Mouse (Mus musculus) testis, adult 2 months (tissue): ENCODE data around the gene Tnfrsf22. TPM values are rescaled to one million over a fixed set of nuclear protein-coding genes. Genes with fewer than 3 reads are reported as not detected.
"Not testable (repeated sequence)": the region's sequence is repeated elsewhere in the genome, so short reads cannot be mapped to it uniquely, and the experiment has no call there.

Source experiments
- H3K27ac ChIP-seq: fragments of 200-500 bp; 2 replicates; pipeline ENCODE4 v1.5.1; 2012; ENCODE audit warnings: low read depth, low read length; ENCODE audit not compliant: control insufficient read depth, insufficient read depth
- H3K27me3 ChIP-seq: fragments of 200-500 bp; 2 replicates; pipeline ENCODE4 v1.6.1; 2012; ENCODE audit warnings: mild to moderate bottlenecking, low read length, moderate library complexity; ENCODE audit not compliant: control insufficient read depth, insufficient read depth
- H3K36me3 ChIP-seq: fragments of 200-500 bp; 2 replicates; pipeline ENCODE4 v1.6.1; 2012; ENCODE audit warnings: mild to moderate bottlenecking, low read length; ENCODE audit not compliant: control insufficient read depth, insufficient read depth
- H3K4me1 ChIP-seq: fragments of 200-500 bp; 2 replicates; pipeline ENCODE4 v1.6.1; 2012; ENCODE audit warnings: low read length; ENCODE audit not compliant: control insufficient read depth, insufficient read depth
- H3K4me3 ChIP-seq: fragments of 200-500 bp; 2 replicates; pipeline ENCODE4 v1.5.1; 2012; ENCODE audit warnings: low read depth, mild to moderate bottlenecking, low read length, moderate library complexity, mixed read lengths; ENCODE audit not compliant: control insufficient read depth
- CTCF ChIP-seq: fragments of 200-500 bp; IDR thresholded peaks from 2 replicates; pipeline ENCODE4 v1.5.1; 2012; ENCODE audit warnings: low read depth, mild to moderate bottlenecking, inconsistent platforms, low read length, moderate library complexity; ENCODE audit not compliant: control insufficient read depth, insufficient read depth, insufficient replicate concordance
- POLR2A ChIP-seq: fragments of 200-500 bp; IDR thresholded peaks from 2 replicates; pipeline ENCODE4 v1.6.1; 2012; ENCODE audit warnings: low read depth, mild to moderate bottlenecking, inconsistent platforms, low read length, moderate library complexity; ENCODE audit not compliant: control insufficient read depth
- polyA plus RNA-seq: library from polyadenylated mRNA; depleted of rRNA; stranded (reverse); fragments of >200 nt; gene quantifications from 2 replicates; pipeline ENCODE4 v1.2.3, GENCODE M21; 2012; rRNA removed

The Tnfrsf22 gene
- polyA plus RNA-seq: 0.87 and 0.88 TPM in 2 replicates

GRCm38 (mm10) chr7:143649034-143649768, at the start of gene Tnfrsf22:
Gene Tnfrsf22, minus strand, starts transcription at chr7:143649661.
- H3K27me3 ChIP-seq: no peaks in the 10 kb centered on the region
- TF ChIP-seq POLR2A (0 out of 2 replicates have a peak, but pooled peaks have one; percentile 25), CTCF (no peak)
- no peak within 1 kb of the TSS for H3K27ac ChIP-seq
- no peaks in the 10 kb centered on the region for H3K36me3 ChIP-seq
- peaks cover 7% of the 10 kb centered on the region for H3K4me1 ChIP-seq
- H3K4me3 ChIP-seq: peak within 1 kb of the TSS; percentile 68

- Histone ChIP-seq H3K27me3 (no peaks in the 10 kb centered on the region), H3K36me3 (no peaks in the 10 kb centered on the region), H3K27ac (no peak overlapping the region), H3K4me1 (no peaks in the 10 kb centered on the region), H3K4me3 (no peak overlapping the region)
- no peak for TF ChIP-seq POLR2A
- 0 out of 2 replicates have a peak, but pooled peaks have one; percentile 10 for TF ChIP-seq CTCF
These were observed 46.7 kb upstream of the Tnfrsf22 start for GRCm38 (mm10) chr7:143696140-143696539.

- no peaks in the 10 kb centered on the region for H3K27me3 ChIP-seq
- H3K4me3 ChIP-seq: no peak overlapping the region
- H3K36me3 ChIP-seq: no peaks in the 10 kb centered on the region
- TF ChIP-seq CTCF: no peak
- no peaks in the 10 kb centered on the region for H3K4me1 ChIP-seq
- no peak overlapping the region for H3K27ac ChIP-seq
These were observed 45.1 kb upstream of the Tnfrsf22 start for GRCm38 (mm10) chr7:143694550-143694949.

GRCm38 (mm10) chr7:143692746-143693510, 43.5 kb upstream of the Tnfrsf22 start:
- no peak overlapping the region for H3K4me3 ChIP-seq
- TF ChIP-seq POLR2A: no peak
- no peak for TF ChIP-seq CTCF
- no peaks in the 10 kb centered on the region for H3K4me1 ChIP-seq
- no peaks in the 10 kb centered on the region for H3K27me3 ChIP-seq
- H3K27ac ChIP-seq: no peak overlapping the region
- H3K36me3 ChIP-seq: no peaks in the 10 kb centered on the region

- Histone ChIP-seq H3K27me3 (no peaks in the 10 kb centered on the region), H3K4me1 (no peaks in the 10 kb centered on the region), H3K36me3 (no peaks in the 10 kb centered on the region), H3K27ac (no peak overlapping the region), H3K4me3 (no peak overlapping the region)
- TF ChIP-seq POLR2A (no peak), CTCF (no peak)
These were observed 42.4 kb upstream of the Tnfrsf22 start for GRCm38 (mm10) chr7:143691909-143692308.

GRCm38 (mm10) chr7:143691181-143691580, 41.7 kb upstream of the Tnfrsf22 start:
- Histone ChIP-seq H3K4me3 (no peak overlapping the region), H3K4me1 (no peaks in the 10 kb centered on the region), H3K36me3 (no peaks in the 10 kb centered on the region), H3K27me3 (no peaks in the 10 kb centered on the region), H3K27ac (no peak overlapping the region)
- TF ChIP-seq POLR2A (no peak), CTCF (no peak)

GRCm38 (mm10) chr7:143689946-143690345, 40.5 kb upstream of the Tnfrsf22 start:
- Histone ChIP-seq H3K36me3 (no peaks in the 10 kb centered on the region), H3K4me3 (no peak overlapping the region), H3K4me1 (peaks cover 2% of the 10 kb centered on the region; the same call in 1 of the 2 replicates), H3K27me3 (no peaks in the 10 kb centered on the region), H3K27ac (no peak overlapping the region)
- TF ChIP-seq CTCF (no peak), POLR2A (no peak)

- no peak overlapping the region for H3K4me3 ChIP-seq
- H3K27me3 ChIP-seq: no peaks in the 10 kb centered on the region
- no peak overlapping the region for H3K27ac ChIP-seq
- no peaks in the 10 kb centered on the region for H3K36me3 ChIP-seq
- H3K4me1 ChIP-seq: peaks cover 2% of the 10 kb centered on the region; the same call in 1 of the 2 replicates
- TF ChIP-seq CTCF: no peak
- no peak for TF ChIP-seq POLR2A
These were observed 40.0 kb upstream of the Tnfrsf22 start for GRCm38 (mm10) chr7:143689481-143689880.

GRCm38 (mm10) chr7:143686676-143687075, 37.2 kb upstream of the Tnfrsf22 start:
- H3K27me3 ChIP-seq, H3K27ac ChIP-seq, H3K36me3 ChIP-seq, H3K4me1 ChIP-seq, H3K4me3 ChIP-seq: not testable (repeated sequence)

GRCm38 (mm10) chr7:143686191-143686590, 36.7 kb upstream of the Tnfrsf22 start:
- H3K4me1 ChIP-seq, H3K36me3 ChIP-seq, H3K27me3 ChIP-seq, H3K27ac ChIP-seq, H3K4me3 ChIP-seq: not testable (repeated sequence)
